Mouse (Mus musculus) CH12F3 (cell line): ENCODE data around the gene Fbxo40.

Experiments
- in situ Hi-C: fragments of 300-500 bp; cut with MboI; formaldehyde crosslinking; loops from 2 replicates; pipeline ENCODE4 v1.14.3; 2020; ENCODE audit warnings: low sequenced_read_pairs

Gene Fbxo40

GRCm38 (mm10) chr16:36947646-36948197 lies 42.5 kb downstream of the Fbxo40 start:
- in situ Hi-C loops = no loop called here

GRCm38 (mm10) chr16:36946459-36947159 lies 43.7 kb downstream of the Fbxo40 start:
- in situ Hi-C loops = no loop called here

- in situ Hi-C loops = no loop called here
Measured at GRCm38 (mm10) chr16:36944895-36945424, 45.3 kb downstream of the Fbxo40 start.

GRCm38 (mm10) chr16:36943591-36943990 lies 46.7 kb downstream of the Fbxo40 start:
- in situ Hi-C loops = no loop called here

GRCm38 (mm10) chr16:36941895-36942294 lies 48.4 kb downstream of the Fbxo40 start:
- in situ Hi-C loops = no loop called here

GRCm38 (mm10) chr16:36941137-36941727 lies 49.0 kb downstream of the Fbxo40 start:
- in situ Hi-C loops = no loop called here

- in situ Hi-C loops = no loop called here
Measured at GRCm38 (mm10) chr16:36935814-36936213, 54.5 kb downstream of the Fbxo40 start.

- in situ Hi-C loops = no loop called here
Measured at GRCm38 (mm10) chr16:36934841-36935620, 55.2 kb downstream of the Fbxo40 start, which contains the start of gene Hcls1. Gene Hcls1, plus strand, starts transcription at chr16:36934983.

GRCm38 (mm10) chr16:36934131-36934840 lies 56.0 kb downstream of the Fbxo40 start:
- in situ Hi-C loops = no loop called here

GRCm38 (mm10) chr16:36932546-36932945 lies 57.7 kb downstream of the Fbxo40 start:
- in situ Hi-C loops = no loop called here

GRCm38 (mm10) chr16:36931976-36932375 lies 58.3 kb downstream of the Fbxo40 start:
- in situ Hi-C loops = no loop called here

GRCm38 (mm10) chr16:36931381-36931780 lies 58.9 kb downstream of the Fbxo40 start:
- in situ Hi-C loops = no loop called here

- in situ Hi-C loops = no loop called here
Measured at GRCm38 (mm10) chr16:36930231-36931136, 59.8 kb downstream of the Fbxo40 start.

- in situ Hi-C loops = no loop called here
Measured at GRCm38 (mm10) chr16:36929216-36929615, 61.1 kb downstream of the Fbxo40 start.

- in situ Hi-C loops = no loop called here
Measured at GRCm38 (mm10) chr16:36928106-36928500, 62.2 kb downstream of the Fbxo40 start.

- in situ Hi-C loops = no loop called here
Measured at GRCm38 (mm10) chr16:36927495-36928105, 62.7 kb downstream of the Fbxo40 start.

GRCm38 (mm10) chr16:36926514-36927447 lies 63.5 kb downstream of the Fbxo40 start:
- in situ Hi-C loops = no loop called here

GRCm38 (mm10) chr16:36925797-36926196 lies 64.5 kb downstream of the Fbxo40 start:
- in situ Hi-C loops = no loop called here
